Mouse (Mus musculus) midbrain, postnatal 0 days (tissue): ENCODE measurements around the gene Qrfpr. TPM values are rescaled to one million over a fixed set of nuclear protein-coding genes. Genes with fewer than 3 reads are reported as not detected.

Experiments used
- ATAC-seq: fragments of 200-750 bp; cut with Nextera tagmentation; 2 replicates; pipeline ENCODE4 v1.8.0; 2017; ENCODE audit warnings: moderate number of reproducible peaks, mild to moderate bottlenecking, moderate TSS enrichment, moderate library complexity; ENCODE audit not compliant: low FRiP score
- DNase-seq: peaks from one replicate; pipeline ENCODE4 v3.0.0-alpha.2; 2015; ENCODE audit warnings: low spot score
- H3K27ac ChIP-seq: fragments of 300-500 bp; sonication (generic); 2 replicates; pipeline ENCODE4 v1.5.1; 2014; ENCODE audit warnings: low read depth, mild to moderate bottlenecking, low read length, mixed read lengths
- H3K27me3 ChIP-seq: fragments of 300-500 bp; sonication (generic); 2 replicates; pipeline ENCODE4 v1.6.1; 2014; ENCODE audit warnings: low read length, control low read depth, mixed read lengths; ENCODE audit not compliant: insufficient read depth
- H3K36me3 ChIP-seq: fragments of 300-500 bp; sonication (generic); 2 replicates; pipeline ENCODE4 v1.6.1; 2014; ENCODE audit warnings: low read length, control low read depth, mixed read lengths; ENCODE audit not compliant: insufficient read depth
- H3K4me1 ChIP-seq: fragments of 300-500 bp; sonication (generic); 2 replicates; pipeline ENCODE4 v1.6.1; 2014; ENCODE audit warnings: mild to moderate bottlenecking, control low read depth, antibody characterized with exemption, low read length, mixed read lengths; ENCODE audit not compliant: insufficient read depth
- H3K4me2 ChIP-seq: fragments of 300-500 bp; sonication (generic); 2 replicates; pipeline ENCODE4 v1.6.1; 2014; ENCODE audit warnings: low read depth, mild to moderate bottlenecking, low read length, mixed read lengths; ENCODE audit not compliant: poor library complexity, severe bottlenecking
- H3K4me3 ChIP-seq: fragments of 300-500 bp; sonication (generic); 2 replicates; pipeline ENCODE4 v1.5.1; 2014; ENCODE audit warnings: low read depth, mild to moderate bottlenecking, low read length, moderate library complexity
- H3K9ac ChIP-seq: fragments of 300-500 bp; sonication (generic); replicated peaks from 2 replicates; pipeline ENCODE4 v1.6.1; 2014; ENCODE audit warnings: mild to moderate bottlenecking, low read length, moderate library complexity, mixed read lengths; ENCODE audit not compliant: poor library complexity, severe bottlenecking
- H3K9me3 ChIP-seq: fragments of 300-500 bp; sonication (generic); 2 replicates; pipeline ENCODE4 v1.6.1; 2016; ENCODE audit warnings: low read length, control low read depth
- CTCF ChIP-seq: IDR thresholded peaks from 2 replicates; pipeline ENCODE4 v1.5.1; 2016; ENCODE audit warnings: antibody characterized with exemption, mild to moderate bottlenecking
- WGBS: fragments of 180-500 bp; shearing (Covaris S2); extraction: QIAGEN DNeasy Blood & Tissue Kit; methylation state at CpG from one replicate; pipeline ENCODE4 v1.1.7; 2014; 5-methylcytosine and 5-hydroxymethylcytosine counted together
- polyA plus RNA-seq: library from polyadenylated mRNA; unstranded; fragments of >200 nt; fragmentation: Nextera tagmentation; extraction: Ambion mirVana; gene quantifications from 2 replicates; pipeline ENCODE4 v1.2.1, GENCODE M21; 2015
- total RNA-seq: library from RNA; depleted of rRNA; stranded (reverse); fragments of >200 nt; gene quantifications from 2 replicates; pipeline ENCODE4 v1.2.3, GENCODE M21; 2014; rRNA removed

Qrfpr gene
- 0.24 and 0.33 TPM in 2 replicates for total RNA-seq
- 1.8 TPM in 2 replicates for polyA plus RNA-seq

GRCm38 (mm10) chr3:36221743-36222682, at the start of gene Qrfpr:
TSS of gene Qrfpr (minus strand) at chr3:36222313.
- no peak within 1 kb of the TSS for H3K9ac ChIP-seq
- DNase-seq (peak; percentile 26), ATAC-seq (0 out of 2 replicates have a peak, but pooled peaks have one; percentile 60)
- H3K4me1 ChIP-seq: no peaks in the 10 kb centered on the region
- H3K27ac ChIP-seq: no peak within 1 kb of the TSS
- H3K4me2 ChIP-seq: peak within 1 kb of the TSS; percentile 82
- H3K4me3 ChIP-seq: peak within 1 kb of the TSS; percentile 39
- 10% methylated on average over 39 of the region's 39 CpGs for WGBS
- TF ChIP-seq CTCF: no peak
- no peaks in the 10 kb centered on the region for H3K9me3 ChIP-seq
- H3K36me3 ChIP-seq: no peaks in the 10 kb centered on the region
- no peaks in the 10 kb centered on the region for H3K27me3 ChIP-seq

- no peak for DNase-seq
- H3K4me3 ChIP-seq: no peak overlapping the region
- no peaks in the 10 kb centered on the region for H3K27me3 ChIP-seq
- no peak overlapping the region for H3K4me2 ChIP-seq
- no peak overlapping the region for H3K27ac ChIP-seq
- ATAC-seq: no peak
- 0 out of 2 replicates have a peak, but pooled peaks cover 2% of the 10 kb centered on the region for H3K4me1 ChIP-seq
- H3K36me3 ChIP-seq: no peaks in the 10 kb centered on the region
- TF ChIP-seq CTCF: no peak
- WGBS: 75% methylated on average over 11 of the region's 11 CpGs
- no peak overlapping the region for H3K9ac ChIP-seq
- H3K9me3 ChIP-seq: 0 out of 2 replicates have a peak, but pooled peaks cover 2% of the 10 kb centered on the region
These were observed 41.8 kb upstream of the Qrfpr start for GRCm38 (mm10) chr3:36263873-36264272.

GRCm38 (mm10) chr3:36263265-36263664, 41.2 kb upstream of the Qrfpr start:
- no peaks in the 10 kb centered on the region for H3K36me3 ChIP-seq
- WGBS: 42% methylated on average over 4 of the region's 4 CpGs
- H3K4me3 ChIP-seq: no peak overlapping the region
- no peaks in the 10 kb centered on the region for H3K27me3 ChIP-seq
- H3K27ac ChIP-seq: no peak overlapping the region
- 0 out of 2 replicates have a peak, but pooled peaks cover 2% of the 10 kb centered on the region for H3K4me1 ChIP-seq
- no peak overlapping the region for H3K9ac ChIP-seq
- H3K4me2 ChIP-seq: no peak overlapping the region
- no peak for TF ChIP-seq CTCF
- DNase-seq (peak; percentile 51), ATAC-seq (no peak)
- 0 out of 2 replicates have a peak, but pooled peaks cover 2% of the 10 kb centered on the region for H3K9me3 ChIP-seq

GRCm38 (mm10) chr3:36250585-36250984, 28.5 kb upstream of the Qrfpr start:
- no peaks in the 10 kb centered on the region for H3K27me3 ChIP-seq
- H3K4me3 ChIP-seq: no peak overlapping the region
- H3K4me1 ChIP-seq: no peaks in the 10 kb centered on the region
- WGBS: 61% methylated on average over 5 of the region's 5 CpGs
- ATAC-seq: no peak
- no peaks in the 10 kb centered on the region for H3K9me3 ChIP-seq
- no peak overlapping the region for H3K4me2 ChIP-seq
- TF ChIP-seq CTCF: no peak
- no peak overlapping the region for H3K9ac ChIP-seq
- H3K36me3 ChIP-seq: no peaks in the 10 kb centered on the region
- no peak for DNase-seq
- no peak overlapping the region for H3K27ac ChIP-seq

- Histone ChIP-seq H3K4me1 (no peaks in the 10 kb centered on the region), H3K36me3 (no peaks in the 10 kb centered on the region), H3K4me3 (no peak overlapping the region), H3K4me2 (no peak overlapping the region), H3K9ac (no peak overlapping the region), H3K9me3 (no peaks in the 10 kb centered on the region), H3K27me3 (no peaks in the 10 kb centered on the region), H3K27ac (no peak overlapping the region)
- DNase-seq: no peak
- WGBS: 82% methylated on average over 2 of the region's 2 CpGs
- ATAC-seq: no peak
- no peak for TF ChIP-seq CTCF
These were observed 26.3 kb upstream of the Qrfpr start for GRCm38 (mm10) chr3:36248446-36248845.

- Histone ChIP-seq H3K9ac (no peak overlapping the region), H3K4me2 (no peak overlapping the region), H3K27ac (no peak overlapping the region), H3K9me3 (no peaks in the 10 kb centered on the region), H3K4me3 (no peak overlapping the region), H3K36me3 (no peaks in the 10 kb centered on the region), H3K4me1 (no peaks in the 10 kb centered on the region), H3K27me3 (no peaks in the 10 kb centered on the region)
- DNase-seq: no peak
- WGBS: 65% methylated on average over 2 of the region's 2 CpGs
- no peak for TF ChIP-seq CTCF
- no peak for ATAC-seq
These were observed 7.8 kb upstream of the Qrfpr start for GRCm38 (mm10) chr3:36229941-36230340.
